Comparison of ENCODE assay signal across 7 mouse cellular contexts in the genomic region with DNA sequence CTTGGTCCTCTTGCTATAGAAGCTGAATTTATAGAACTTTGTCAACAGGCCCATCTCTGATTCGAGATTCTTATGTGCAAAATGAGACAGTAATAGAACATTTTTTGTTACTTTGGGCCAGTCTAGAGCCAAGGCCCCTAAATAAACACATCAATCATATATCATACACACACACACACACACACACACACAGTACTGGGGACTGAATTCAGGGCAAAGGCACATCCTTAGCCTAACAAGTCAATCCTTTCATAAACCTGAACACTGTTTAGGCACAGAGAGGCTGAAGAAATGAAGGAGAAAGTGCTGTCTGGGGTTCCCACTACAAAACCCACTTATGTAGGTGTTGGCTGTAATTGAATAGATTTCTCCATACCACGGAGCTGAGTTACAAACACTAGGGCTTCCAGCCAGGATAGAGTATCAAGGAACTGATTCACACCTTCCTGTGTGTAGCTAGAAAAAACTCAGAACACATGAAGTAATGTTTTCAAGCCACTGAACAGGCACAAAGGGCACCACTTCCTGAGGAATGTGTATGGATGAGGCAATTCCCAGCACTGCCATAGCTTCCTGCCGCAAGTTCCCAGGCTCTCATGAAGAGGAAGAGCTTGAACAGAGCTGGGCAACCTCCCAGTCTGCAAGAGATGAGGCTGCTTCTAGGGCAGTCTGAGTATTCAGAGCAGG. TPM values are rescaled to one million over a fixed set of nuclear protein-coding genes. Genes with fewer than 3 reads are reported as not detected.
DNase-seq lines count a peak whose midpoint lies in the region; ATAC-seq lines count a peak whose summit lies in the region.

No protein-coding gene starts in this region.

- no peaks in the 10 kb centered on the region for H3K36me3 ChIP-seq in forebrain, embryonic 13.5 days (ENCODE audit: poor library complexity, severe bottlenecking)
- no peaks in the 10 kb centered on the region for H3K36me3 ChIP-seq in kidney, embryonic 14.5 days (ENCODE audit: control insufficient read depth, insufficient read depth, low read length)
- H3K36me3 ChIP-seq in midbrain, embryonic 12.5 days, result no peaks in the 10 kb centered on the region

- H3K27ac ChIP-seq in brown adipose tissue, adult 24 weeks (replicated peaks; ENCODE audit: low read depth, low read length), result peak overlapping the region; percentile 94
- peak overlapping the region; percentile 85 for H3K27ac ChIP-seq in forebrain, embryonic 13.5 days
- H3K27ac ChIP-seq in kidney, embryonic 14.5 days (ENCODE audit: low read depth, low read length), result peak overlapping the region; percentile 53
- H3K27ac ChIP-seq in midbrain, embryonic 12.5 days (replicated peaks), result peak overlapping the region; percentile 36; the same call in 1 of the 2 replicates

- H3K9ac ChIP-seq in forebrain, embryonic 13.5 days, result 0 out of 2 replicates have a peak overlapping the region, but pooled peaks have one; percentile 30
- no peak overlapping the region for H3K9ac ChIP-seq in kidney, embryonic 14.5 days (ENCODE audit: low read depth, low read length)
- no peak overlapping the region for H3K9ac ChIP-seq in midbrain, embryonic 12.5 days (replicated peaks)

- WGBS in forebrain, embryonic 13.5 days, result 27% methylated on average over 3 of the region's 3 CpGs
- WGBS in kidney, embryonic 14.5 days, result 65% methylated on average over 3 of the region's 3 CpGs
- 60% methylated on average over 3 of the region's 3 CpGs for WGBS in midbrain, embryonic 12.5 days

- peak; percentile 82 for ATAC-seq in forebrain, embryonic 13.5 days
- ATAC-seq in kidney, embryonic 14.5 days (ENCODE audit: low FRiP score, low TSS enrichment), result no peak
- no peak for ATAC-seq in midbrain, embryonic 12.5 days (ENCODE audit: low FRiP score, low read depth)

- no peaks in the 10 kb centered on the region for H3K9me3 ChIP-seq in forebrain, embryonic 13.5 days (replicated peaks)
- H3K9me3 ChIP-seq in kidney, embryonic 14.5 days (ENCODE audit: control insufficient read depth, low read length), result no peaks in the 10 kb centered on the region
- H3K9me3 ChIP-seq in midbrain, embryonic 12.5 days, result no peaks in the 10 kb centered on the region

- H3K27me3 ChIP-seq in forebrain, embryonic 13.5 days, result no peaks in the 10 kb centered on the region
- H3K27me3 ChIP-seq in kidney, embryonic 14.5 days (ENCODE audit: control insufficient read depth, insufficient read depth, low read length), result no peaks in the 10 kb centered on the region
- H3K27me3 ChIP-seq in midbrain, embryonic 12.5 days, result no peaks in the 10 kb centered on the region

- no peak overlapping the region for H3K4me3 ChIP-seq in brown adipose tissue, adult 24 weeks (ENCODE audit: insufficient read depth, low read depth, low read length)
- no peak overlapping the region for H3K4me3 ChIP-seq in forebrain, embryonic 13.5 days
- H3K4me3 ChIP-seq in kidney, embryonic 14.5 days (ENCODE audit: low read length), result no peak overlapping the region
- no peak overlapping the region for H3K4me3 ChIP-seq in midbrain, embryonic 12.5 days

- H3K4me1 ChIP-seq in brown adipose tissue, adult 24 weeks (ENCODE audit: control insufficient read depth, insufficient read depth, insufficient read length, low read length), result peaks cover 29% of the 10 kb centered on the region
- peaks cover 52% of the 10 kb centered on the region for H3K4me1 ChIP-seq in forebrain, embryonic 13.5 days
- peaks cover 18% of the 10 kb centered on the region for H3K4me1 ChIP-seq in kidney, embryonic 14.5 days (ENCODE audit: control insufficient read depth, insufficient read depth, low read length)
- H3K4me1 ChIP-seq in midbrain, embryonic 12.5 days, result peaks cover 40% of the 10 kb centered on the region

- intact Hi-C loops in left cerebral cortex, postnatal 25 days (cut with DNase I), result no loop called here

- H3K4me2 ChIP-seq in forebrain, embryonic 13.5 days, result peak overlapping the region; percentile 6; the same call in 1 of the 2 replicates
- no peak overlapping the region for H3K4me2 ChIP-seq in kidney, embryonic 14.5 days (replicated peaks; ENCODE audit: low read depth, low read length)
- no peak overlapping the region for H3K4me2 ChIP-seq in midbrain, embryonic 12.5 days (replicated peaks)

- DNase-seq in urinary bladder, postnatal 36 days (ENCODE audit: low spot score in 2 of 2), result no peak
- DNase-seq in left cerebral cortex, postnatal 25 days (ENCODE audit: low spot score in 2 of 2), result no peak
- no peak for DNase-seq in MN1 (ENCODE audit: low spot score)

RNA-seq across cellular contexts. Expression of a gene that starts 13.4 kb away (rescaled TPM):
- 1.8 and 2.1 TPM in 2 replicates for polyA plus RNA-seq in brown adipose tissue, adult 24 weeks (2012; ENCODE audit: insufficient read depth, insufficient read length, missing spikeins)
- polyA plus RNA-seq in forebrain, embryonic 13.5 days (2015; fragmentation: Nextera tagmentation; extraction: Ambion mirVana), result 5.4 and 5.6 TPM in 2 replicates
- 6.4 and 6.8 TPM in 2 replicates for polyA plus RNA-seq in kidney, embryonic 14.5 days (2014; fragmentation: Nextera tagmentation; extraction: Ambion mirVana)
- 5.2 and 6.4 TPM in 2 replicates for polyA plus RNA-seq in midbrain, embryonic 12.5 days (2016; fragmentation: Nextera tagmentation; extraction: Ambion mirVana)
- total RNA-seq in left cerebral cortex, postnatal 25 days (2021), result 1 to 10 TPM; 4.2 TPM

RNA-seq across cellular contexts. Expression of a gene that starts 14.4 kb away (rescaled TPM):
- polyA plus RNA-seq in brown adipose tissue, adult 24 weeks (2012; ENCODE audit: insufficient read depth, insufficient read length, missing spikeins), result 9.2 and 11.0 TPM in 2 replicates
- 37.4 and 42.4 TPM in 2 replicates for polyA plus RNA-seq in forebrain, embryonic 13.5 days (2015; fragmentation: Nextera tagmentation; extraction: Ambion mirVana)
- 10.7 and 14.8 TPM in 2 replicates for polyA plus RNA-seq in kidney, embryonic 14.5 days (2014; fragmentation: Nextera tagmentation; extraction: Ambion mirVana)
- polyA plus RNA-seq in midbrain, embryonic 12.5 days (2016; fragmentation: Nextera tagmentation; extraction: Ambion mirVana), result 40.0 TPM in 2 replicates
- 10 to 100 TPM; 59.0 to 64.8 TPM for total RNA-seq in left cerebral cortex, postnatal 25 days (2021)

RNA-seq across cellular contexts. Expression of a gene that starts 41.1 kb away (rescaled TPM):
- polyA plus RNA-seq in brown adipose tissue, adult 24 weeks (2012; ENCODE audit: insufficient read depth, insufficient read length, missing spikeins), result 87.7 and 101 TPM in 2 replicates
- polyA plus RNA-seq in forebrain, embryonic 13.5 days (2015; fragmentation: Nextera tagmentation; extraction: Ambion mirVana), result 28.5 and 30.1 TPM in 2 replicates
- 32.2 and 36.4 TPM in 2 replicates for polyA plus RNA-seq in kidney, embryonic 14.5 days (2014; fragmentation: Nextera tagmentation; extraction: Ambion mirVana)
- polyA plus RNA-seq in midbrain, embryonic 12.5 days (2016; fragmentation: Nextera tagmentation; extraction: Ambion mirVana), result 27.2 and 28.6 TPM in 2 replicates
- total RNA-seq in left cerebral cortex, postnatal 25 days (2021), result 10 to 100 TPM; 44.4 to 50.3 TPM

RNA-seq across cellular contexts. Expression of a gene that starts 48.8 kb away (rescaled TPM):
- 2.7 TPM in 1 of 2 replicates, not detected in the other for polyA plus RNA-seq in brown adipose tissue, adult 24 weeks (2012; ENCODE audit: insufficient read depth, insufficient read length, missing spikeins)
- polyA plus RNA-seq in forebrain, embryonic 13.5 days (2015; fragmentation: Nextera tagmentation; extraction: Ambion mirVana), result 0.20 TPM in 1 of 2 replicates, not detected in the other
- polyA plus RNA-seq in kidney, embryonic 14.5 days (2014; fragmentation: Nextera tagmentation; extraction: Ambion mirVana), result 1.6 and 1.7 TPM in 2 replicates
- polyA plus RNA-seq in midbrain, embryonic 12.5 days (2016; fragmentation: Nextera tagmentation; extraction: Ambion mirVana), result 0.60 TPM in 2 replicates
- total RNA-seq in left cerebral cortex, postnatal 25 days (2021), result under 1 TPM; 0.76 to 0.85 TPM

RNA-seq across cellular contexts. Expression of a gene that starts 55.1 kb away (rescaled TPM):
- polyA plus RNA-seq in brown adipose tissue, adult 24 weeks (2012; ENCODE audit: insufficient read depth, insufficient read length, missing spikeins), result 296 and 402 TPM in 2 replicates
- 59.6 and 60.4 TPM in 2 replicates for polyA plus RNA-seq in forebrain, embryonic 13.5 days (2015; fragmentation: Nextera tagmentation; extraction: Ambion mirVana)
- 50.1 and 52.0 TPM in 2 replicates for polyA plus RNA-seq in kidney, embryonic 14.5 days (2014; fragmentation: Nextera tagmentation; extraction: Ambion mirVana)
- 57.5 and 61.1 TPM in 2 replicates for polyA plus RNA-seq in midbrain, embryonic 12.5 days (2016; fragmentation: Nextera tagmentation; extraction: Ambion mirVana)
- 100 to 1,000 TPM; 375 to 446 TPM for total RNA-seq in left cerebral cortex, postnatal 25 days (2021)

Comparison
In these comparisons a context has a peak if more than half of its experiments do, and no peak if none do; other contexts are left out.
1. H3K27ac ChIP-seq: peak in every context shown above with its lines; median percentile 94 in brown adipose tissue, adult 24 weeks; 85 in forebrain, embryonic 13.5 days; 53 in kidney, embryonic 14.5 days; 36 in midbrain, embryonic 12.5 days.